Mouse (Mus musculus): ENCODE results near the gene Tmem91. TPM values are rescaled to one million over a fixed set of nuclear protein-coding genes. Genes with fewer than 3 reads are reported as not detected.
A peak's percentile ranks its signal among the peaks of the same experiment; 100 is the strongest.

Tmem91 gene
- polyA plus RNA-seq, 1 experiment from 2014 or later = 1.9 TPM

DNA sequence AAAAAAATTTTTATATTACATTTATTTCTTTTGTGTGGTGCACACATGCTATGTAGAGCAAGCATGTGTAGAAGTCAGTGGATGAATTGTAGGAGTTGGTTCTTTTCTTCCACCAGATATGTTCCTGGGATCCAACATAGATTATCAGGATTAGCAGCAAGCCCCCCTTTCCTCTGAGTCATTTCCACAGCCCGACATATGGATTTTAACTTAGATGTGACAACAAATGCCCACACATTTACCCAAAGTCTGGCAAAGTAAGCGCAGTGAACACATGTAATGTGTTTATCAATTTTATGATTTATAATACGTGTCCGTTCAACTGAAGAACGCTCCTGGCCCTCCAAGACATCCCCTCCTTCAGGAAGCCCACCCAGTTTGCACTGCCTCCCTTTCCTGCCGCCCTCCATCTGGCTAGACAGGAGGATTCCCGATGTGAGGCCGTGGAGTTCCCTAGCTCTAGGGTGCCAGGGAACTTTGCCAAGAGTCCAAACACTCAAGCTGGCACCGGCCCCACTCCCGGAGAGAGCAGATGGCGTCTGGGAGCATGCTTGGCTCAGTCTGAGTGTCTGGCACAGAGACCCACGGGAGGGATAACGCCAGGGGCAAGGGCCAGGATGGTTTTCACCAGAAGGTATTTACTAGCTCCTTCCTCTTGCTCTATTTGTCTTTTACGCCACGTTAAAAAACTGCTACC, 1.3 kb upstream of the Tmem91 start:
- H3K27me3 ChIP-seq (ENCODE audit: insufficient read depth, poor library complexity, severe bottlenecking) = peaks cover 45% of the 10 kb centered on the region
- H3K27ac ChIP-seq = no peak overlapping the region
- DNase-seq (ENCODE audit: low spot score) = no peak
- H3K4me3 ChIP-seq = no peak overlapping the region
- 74% methylated on average over 15 of the region's 15 CpGs for WGBS
- no peaks in the 10 kb centered on the region for H3K36me3 ChIP-seq
- peaks cover 22% of the 10 kb centered on the region for H3K4me1 ChIP-seq
- H3K9me3 ChIP-seq = peaks cover 4% of the 10 kb centered on the region

DNA sequence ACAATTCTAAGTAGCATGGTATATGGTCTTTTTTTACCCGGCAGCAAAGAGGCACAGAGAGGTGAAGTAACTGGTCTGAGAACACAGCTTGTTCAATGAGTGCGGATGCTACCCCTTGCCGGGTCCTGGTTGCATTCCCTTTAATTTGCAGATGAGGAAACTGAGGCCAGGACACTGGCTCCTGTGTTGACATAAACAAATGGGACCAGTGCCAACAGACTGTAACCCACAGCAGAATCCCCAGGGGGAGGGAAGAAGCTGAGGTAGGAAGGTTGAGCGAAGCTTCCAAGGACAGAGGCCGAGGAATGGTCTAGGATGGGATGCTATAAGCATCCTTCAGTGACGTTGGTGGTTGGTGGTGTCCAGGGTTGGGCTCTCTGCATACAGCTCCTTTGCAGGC, 439 bp upstream of the Tmem91 start:
- DNase-seq (ENCODE audit: low spot score) = no peak
- Histone ChIP-seq H3K4me3 (peak overlapping the region; percentile 48; the same call in 1 of the 2 replicates), H3K27me3 (ENCODE audit: insufficient read depth, poor library complexity, severe bottlenecking) (peaks cover 45% of the 10 kb centered on the region), H3K9me3 (peaks cover 4% of the 10 kb centered on the region), H3K27ac (no peak overlapping the region), H3K36me3 (no peaks in the 10 kb centered on the region), H3K4me1 (peaks cover 16% of the 10 kb centered on the region; the same call in 1 of the 2 replicates)
- 42% methylated on average over 6 of the region's 6 CpGs for WGBS

DNA sequence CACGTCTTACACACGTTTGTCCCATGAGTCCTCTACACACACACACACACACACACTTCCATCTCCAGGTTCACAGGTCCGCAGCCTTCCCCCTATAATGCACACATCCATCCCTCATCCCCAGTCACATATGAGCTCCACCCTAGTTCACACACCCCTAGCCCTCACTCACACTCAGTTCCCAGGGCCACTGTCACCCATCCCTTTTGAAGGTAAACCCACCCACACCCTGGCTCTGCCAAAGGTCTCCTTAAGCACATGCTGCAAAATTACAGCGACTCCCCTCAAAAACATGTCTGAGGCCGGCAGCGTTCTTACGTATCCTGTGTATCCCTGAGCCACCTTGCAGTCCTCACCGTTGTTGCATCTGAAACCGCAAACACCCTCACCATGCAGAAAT, 669 bp downstream of the Tmem91 start:
- peaks cover 10% of the 10 kb centered on the region; the same call in 1 of the 2 replicates for H3K4me1 ChIP-seq
- WGBS = 30% methylated on average over 9 of the region's 9 CpGs
- no peak overlapping the region for H3K27ac ChIP-seq
- no peak for DNase-seq (ENCODE audit: low spot score)
- H3K4me3 ChIP-seq = peak overlapping the region; percentile 48
- H3K36me3 ChIP-seq = peaks cover 3% of the 10 kb centered on the region; the same call in 1 of the 2 replicates
- peaks cover 4% of the 10 kb centered on the region for H3K9me3 ChIP-seq
- H3K27me3 ChIP-seq (ENCODE audit: insufficient read depth, poor library complexity, severe bottlenecking) = peaks cover 45% of the 10 kb centered on the region

DNA sequence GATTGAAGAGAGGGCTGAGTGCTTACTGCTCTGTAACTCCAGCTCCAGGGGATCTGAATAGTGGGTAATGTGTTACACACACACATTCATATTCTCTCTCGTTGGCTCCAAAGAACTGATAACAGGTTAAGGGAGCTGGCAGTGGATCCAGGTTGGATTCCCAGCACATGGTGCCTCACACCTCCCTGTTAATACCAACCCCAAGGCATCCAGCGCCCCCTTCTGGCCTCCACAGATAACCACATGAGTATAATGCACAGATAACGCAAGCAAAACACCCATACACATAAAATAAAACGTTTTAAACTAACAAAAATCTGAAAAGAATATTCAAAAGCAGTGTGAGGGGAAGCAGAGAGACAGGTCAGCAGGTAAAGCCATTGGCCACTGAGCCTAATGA, 2.5 kb downstream of the Tmem91 start:
- WGBS = 49% methylated on average over 4 of the region's 4 CpGs
- Histone ChIP-seq H3K4me1 (peaks cover 10% of the 10 kb centered on the region; the same call in 1 of the 2 replicates), H3K27ac (no peak overlapping the region), H3K4me3 (no peak overlapping the region), H3K9me3 (peaks cover 4% of the 10 kb centered on the region), H3K27me3 (ENCODE audit: insufficient read depth, poor library complexity, severe bottlenecking) (peaks cover 37% of the 10 kb centered on the region), H3K36me3 (peaks cover 21% of the 10 kb centered on the region)
- no peak for DNase-seq (ENCODE audit: low spot score)

- Histone ChIP-seq H3K36me3 (peaks cover 25% of the 10 kb centered on the region), H3K27ac (no peak overlapping the region), H3K27me3 (ENCODE audit: insufficient read depth, poor library complexity, severe bottlenecking) (peaks cover 37% of the 10 kb centered on the region), H3K4me1 (peaks cover 10% of the 10 kb centered on the region; the same call in 1 of the 2 replicates), H3K9me3 (peaks cover 4% of the 10 kb centered on the region), H3K4me3 (no peak overlapping the region)
- DNase-seq (ENCODE audit: low spot score) = no peak
- 79% methylated on average over 2 of the region's 2 CpGs for WGBS
These were observed 3.3 kb downstream of the Tmem91 start for GRCm38 (mm10) chr7:25671686-25672085.

DNA sequence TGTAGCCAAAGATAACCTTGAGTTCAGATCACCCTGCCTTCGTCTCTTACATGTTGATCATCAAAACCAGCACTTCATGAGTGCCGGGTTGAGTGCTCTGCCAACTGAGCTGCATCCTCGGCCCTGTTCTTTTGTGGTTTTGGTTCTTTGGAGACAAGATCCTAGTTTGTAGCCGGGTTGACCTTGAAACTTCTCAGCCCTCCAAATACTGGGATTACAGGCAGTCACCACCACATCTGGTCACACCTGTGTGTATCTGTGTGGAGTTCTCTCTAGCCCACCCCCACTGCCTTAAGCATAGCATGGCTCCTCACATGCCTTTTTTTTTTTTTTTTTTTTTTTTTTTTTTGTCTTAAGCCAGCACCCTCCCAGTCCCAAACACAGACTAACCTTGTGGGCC, 4.9 kb downstream of the Tmem91 start:
- 90% methylated on average over 4 of the region's 4 CpGs for WGBS

GRCm38 (mm10) chr7:25669631-25670030, 5.3 kb downstream of the Tmem91 start:
- H3K9me3 ChIP-seq = peaks cover 4% of the 10 kb centered on the region

More for the DNA sequence above, 4.9 kb downstream of the Tmem91 start:
- Histone ChIP-seq H3K9me3 (peaks cover 4% of the 10 kb centered on the region), H3K27ac (no peak overlapping the region), H3K4me1 (peaks cover 9% of the 10 kb centered on the region; the same call in 1 of the 2 replicates), H3K36me3 (peaks cover 40% of the 10 kb centered on the region), H3K4me3 (no peak overlapping the region), H3K27me3 (ENCODE audit: insufficient read depth, poor library complexity, severe bottlenecking) (peaks cover 21% of the 10 kb centered on the region)
- DNase-seq (ENCODE audit: low spot score) = no peak

DNA sequence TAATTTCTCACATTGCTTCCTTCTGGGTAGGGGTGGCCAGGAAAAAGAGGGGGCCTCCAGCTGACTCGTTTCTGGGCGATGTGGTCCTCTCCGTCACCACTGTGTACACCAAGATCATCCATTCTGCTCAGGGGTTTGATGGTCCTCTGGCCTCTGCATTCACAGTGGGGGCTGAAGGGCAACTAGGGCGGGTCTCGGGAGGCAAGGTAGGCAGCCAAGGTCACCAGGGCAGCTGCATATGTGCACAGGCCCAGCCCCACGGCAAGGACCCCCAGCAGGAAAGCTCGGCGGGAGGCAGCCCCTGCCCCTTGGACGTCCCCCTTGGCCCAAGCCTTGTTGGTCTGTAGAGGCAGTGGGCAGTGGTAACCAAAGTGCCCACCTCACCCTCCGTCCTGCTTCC, 5.8 kb downstream of the Tmem91 start:
- Histone ChIP-seq H3K4me3 (no peak overlapping the region), H3K27me3 (ENCODE audit: insufficient read depth, poor library complexity, severe bottlenecking) (peaks cover 11% of the 10 kb centered on the region), H3K27ac (no peak overlapping the region), H3K9me3 (peaks cover 4% of the 10 kb centered on the region), H3K36me3 (peaks cover 50% of the 10 kb centered on the region), H3K4me1 (no peaks in the 10 kb centered on the region)
- 84% methylated on average over 10 of the region's 10 CpGs for WGBS
- no peak for DNase-seq (ENCODE audit: low spot score)

More at GRCm38 (mm10) chr7:25669631-25670030, 5.3 kb downstream of the Tmem91 start:
- H3K4me3 ChIP-seq = no peak overlapping the region
- WGBS = 77% methylated on average over 9 of the region's 9 CpGs
- H3K27ac ChIP-seq = no peak overlapping the region
- peaks cover 45% of the 10 kb centered on the region for H3K36me3 ChIP-seq
- DNase-seq (ENCODE audit: low spot score) = no peak
- H3K4me1 ChIP-seq = peaks cover 4% of the 10 kb centered on the region; the same call in 1 of the 2 replicates
- H3K27me3 ChIP-seq (ENCODE audit: insufficient read depth, poor library complexity, severe bottlenecking) = peaks cover 16% of the 10 kb centered on the region

DNA sequence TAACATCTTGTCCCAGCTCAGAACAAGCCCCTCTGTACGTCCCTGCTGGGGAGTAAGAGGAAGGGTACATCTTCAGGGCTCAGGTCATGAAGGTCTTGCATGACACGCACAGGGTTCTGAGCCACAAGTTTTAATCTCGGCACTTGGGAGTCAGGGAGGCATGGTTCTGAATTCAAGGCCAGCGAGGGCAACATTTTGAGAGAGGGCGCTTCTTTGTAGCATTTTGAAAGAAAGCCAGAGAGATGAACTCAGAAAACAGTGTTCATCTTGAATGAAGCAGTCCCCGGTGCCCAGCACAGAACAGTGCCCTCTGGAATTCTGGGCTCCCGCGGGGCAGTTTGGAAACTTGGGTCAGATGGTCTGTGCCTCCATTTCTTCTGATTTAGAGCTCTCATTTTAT, 8.6 kb downstream of the Tmem91 start:
- no peaks in the 10 kb centered on the region for H3K9me3 ChIP-seq
- WGBS = 91% methylated on average over 8 of the region's 8 CpGs
- H3K27me3 ChIP-seq (ENCODE audit: insufficient read depth, poor library complexity, severe bottlenecking) = no peaks in the 10 kb centered on the region
- H3K36me3 ChIP-seq = peaks cover 66% of the 10 kb centered on the region
- no peak for DNase-seq (ENCODE audit: low spot score)
- H3K4me3 ChIP-seq = no peak overlapping the region
- no peak overlapping the region for H3K27ac ChIP-seq
- H3K4me1 ChIP-seq = no peaks in the 10 kb centered on the region

DNA sequence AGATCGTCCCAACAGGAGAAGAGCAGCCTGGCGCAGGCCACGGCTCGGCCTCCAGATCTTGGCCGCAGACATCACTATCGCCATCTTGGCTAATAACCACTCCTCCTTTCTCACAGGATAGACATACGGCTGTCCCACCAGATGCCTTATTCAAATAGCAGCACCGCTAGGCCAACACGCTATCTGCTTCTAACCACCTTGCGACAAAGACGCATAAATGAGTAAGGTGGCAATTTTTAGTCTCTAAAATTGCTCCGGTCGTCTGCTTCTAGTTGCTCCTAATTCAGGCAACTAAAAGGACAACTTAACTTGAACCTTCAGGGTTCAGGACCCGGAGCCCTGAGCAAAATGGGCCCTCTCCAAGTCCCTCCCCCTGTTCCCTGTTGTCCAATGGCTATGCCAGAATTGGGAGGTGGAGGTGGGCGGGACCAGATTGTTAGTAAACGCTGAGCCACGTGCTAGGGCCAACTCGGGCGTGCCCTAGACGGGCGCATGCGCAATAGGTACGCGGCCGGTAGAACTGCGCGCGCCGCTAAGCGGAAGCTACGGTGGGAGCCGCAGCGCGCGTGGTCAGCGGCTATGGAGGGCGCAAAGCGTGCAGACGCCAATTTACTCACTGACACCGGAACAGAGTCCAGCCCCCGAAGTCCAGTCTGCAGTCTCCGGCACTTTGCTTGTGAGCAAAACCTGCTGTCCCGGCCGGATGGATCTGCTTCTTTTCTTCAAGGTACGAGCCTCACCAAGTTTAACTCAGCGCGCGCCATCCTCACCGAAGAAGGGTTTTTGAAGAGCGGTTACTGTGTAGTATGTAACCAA, 16.1 kb downstream of the Tmem91 start, which contains the start of the genes Bckdha and Exosc5:
Gene Bckdha (minus strand): TSS at position 325 of the 816 bp plus-strand sequence.
Gene Exosc5 (plus strand): TSS at position 508 of the 816 bp plus-strand sequence.
- peaks cover 13% of the 10 kb centered on the region for H3K36me3 ChIP-seq
- H3K4me3 ChIP-seq = peak within 1 kb of the TSS; percentile 73
- H3K4me1 ChIP-seq = peaks cover 4% of the 10 kb centered on the region; the same call in 1 of the 2 replicates
- WGBS = under 1% methylated on average over 50 of the region's 50 CpGs
- no peaks in the 10 kb centered on the region for H3K27me3 ChIP-seq (ENCODE audit: insufficient read depth, poor library complexity, severe bottlenecking)
- peak within 1 kb of the TSS; percentile 93 for H3K27ac ChIP-seq
- DNase-seq (ENCODE audit: low spot score) = peak; percentile 100
- H3K9me3 ChIP-seq = no peaks in the 10 kb centered on the region

DNA sequence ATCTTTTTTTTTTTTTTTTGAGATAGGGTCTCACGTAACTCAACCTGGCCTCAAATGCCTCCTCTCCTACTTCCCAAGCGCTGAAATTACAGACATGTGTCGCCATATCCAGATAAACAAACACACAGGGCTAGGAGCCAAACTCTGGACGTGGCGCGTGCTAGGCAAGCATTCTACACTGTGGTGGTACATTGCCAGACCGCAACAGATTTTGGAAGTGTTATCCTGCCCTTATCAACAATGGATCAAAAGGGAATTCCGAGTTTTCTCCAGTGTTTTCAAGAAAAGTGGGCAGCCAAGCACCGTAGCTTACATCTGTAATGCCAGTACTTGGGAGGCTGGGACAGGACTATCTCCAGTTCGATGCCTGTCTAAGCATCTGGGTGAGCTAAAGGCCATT, 17.2 kb downstream of the Tmem91 start:
- H3K9me3 ChIP-seq = no peaks in the 10 kb centered on the region
- H3K27me3 ChIP-seq (ENCODE audit: insufficient read depth, poor library complexity, severe bottlenecking) = no peaks in the 10 kb centered on the region
- H3K27ac ChIP-seq = no peak overlapping the region
- peak overlapping the region; percentile 73 for H3K4me3 ChIP-seq
- WGBS = 34% methylated on average over 10 of the region's 10 CpGs
- peaks cover 6% of the 10 kb centered on the region; the same call in 1 of the 2 replicates for H3K36me3 ChIP-seq
- H3K4me1 ChIP-seq = peaks cover 4% of the 10 kb centered on the region; the same call in 1 of the 2 replicates
- no peak for DNase-seq (ENCODE audit: low spot score)

- Histone ChIP-seq H3K36me3 (no peaks in the 10 kb centered on the region), H3K9me3 (no peaks in the 10 kb centered on the region), H3K4me3 (no peak overlapping the region), H3K27ac (no peak overlapping the region), H3K27me3 (ENCODE audit: insufficient read depth, poor library complexity, severe bottlenecking) (no peaks in the 10 kb centered on the region), H3K4me1 (peaks cover 4% of the 10 kb centered on the region; the same call in 1 of the 2 replicates)
- DNase-seq (ENCODE audit: low spot score) = no peak
- 71% methylated on average over 11 of the region's 11 CpGs for WGBS
These were observed 19.2 kb downstream of the Tmem91 start for GRCm38 (mm10) chr7:25655601-25656428.

Data from heart, embryonic 10.5 days (tissue).